Mouse (Mus musculus) right cerebral cortex, postnatal 10 days (tissue): Measurements from ENCODE around the gene Akr1c13.

Experiments
- DNase-seq, 2 experiments: peaks; one replicate each; pipeline ENCODE4 v3.0.0; 2021; ENCODE audit warnings: low spot score in 2 of 2

The Akr1c13 gene

GRCm38 (mm10) chr13:4244861-4245559, 54.1 kb downstream of the Akr1c13 start:
- DNase-seq, result peak; percentile 25

GRCm38 (mm10) chr13:4249347-4249746, 58.4 kb downstream of the Akr1c13 start:
- no peak for DNase-seq
